Mouse (Mus musculus): ENCODE results near the gene Msi1. TPM values are rescaled to one million over a fixed set of nuclear protein-coding genes. Genes with fewer than 3 reads are reported as not detected.
A peak's percentile ranks its signal among the peaks of the same experiment; 100 is the strongest.

Gene Msi1
- total and polyA plus RNA-seq, 3 experiments, result 3.5 to 5.7 TPM; not detected in 1

DNA sequence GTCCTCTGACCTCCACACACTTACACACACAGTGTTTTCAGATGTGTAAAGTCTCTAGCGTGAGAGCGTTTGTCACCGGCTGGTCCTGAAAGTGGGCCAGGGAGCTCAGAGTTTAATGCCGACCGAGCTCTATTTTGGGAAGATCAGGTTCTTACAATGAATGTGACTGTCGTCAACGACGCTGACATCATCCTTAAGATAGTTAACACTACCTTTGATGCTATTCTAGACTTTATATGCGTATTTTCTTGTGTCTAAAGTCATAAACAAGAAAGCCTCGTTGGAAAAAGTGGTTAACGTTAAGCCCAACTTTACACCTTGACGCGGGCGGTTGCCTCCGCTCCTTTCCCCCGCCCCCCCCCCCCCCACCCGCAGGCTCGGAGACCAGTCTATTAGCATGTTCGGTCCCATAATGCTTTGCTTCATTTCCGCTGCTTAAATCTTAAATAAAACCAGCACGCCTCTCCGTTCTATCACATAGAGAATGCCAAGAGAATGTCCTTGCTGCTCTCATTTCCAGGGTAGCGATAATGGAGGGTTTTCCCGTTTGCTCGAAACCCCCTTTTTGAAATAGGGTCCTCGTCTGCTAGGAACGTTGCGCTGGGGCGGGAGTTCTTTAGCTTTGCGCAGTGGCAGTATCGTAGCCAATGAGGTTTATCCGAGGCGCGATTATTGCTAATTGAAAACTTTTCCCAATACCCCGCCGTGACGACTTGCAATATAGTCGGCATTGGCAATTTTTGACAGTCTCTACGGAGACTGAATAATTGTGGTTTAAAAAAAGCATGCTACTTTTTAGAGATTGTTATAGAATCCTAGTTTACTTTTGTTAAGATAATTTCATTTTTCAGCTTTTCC lies 59.7 kb downstream of the Msi1 start:
- Histone ChIP-seq H3K9me3 (replicated peaks; ENCODE audit: insufficient read depth, low read length) (no peaks in the 10 kb centered on the region), H3K4me1 (ENCODE audit: control insufficient read depth in 1 of 2, insufficient read depth in 2 of 2, low read length in 2 of 2) (peaks cover 0 to 10% of the 10 kb centered on the region in 2 experiments; a peak in 2 of 4 replicates), H3K4me3 (ENCODE audit: control insufficient read depth in 1 of 2, insufficient read depth in 1 of 2, low read depth in 2 of 2, low read length in 2 of 2) (peak overlapping the region; percentile 4 to 37), H3K79me2 (ENCODE audit: control insufficient read depth, insufficient read depth, low read length, poor library complexity) (no peaks in the 10 kb centered on the region), H3K9ac (ENCODE audit: control insufficient read depth, low read depth, low read length, poor library complexity, severe bottlenecking) (peak overlapping the region; percentile 70), H3K27me3 (ENCODE audit: control insufficient read depth in 1 of 2, insufficient read depth in 2 of 2, low read length in 2 of 2) (no peaks in the 10 kb centered on the region), H3K27ac (ENCODE audit: control insufficient read depth, low read depth, low read length) (peak overlapping the region; percentile 86), H3K36me3 (ENCODE audit: control insufficient read depth in 1 of 2, insufficient read depth in 2 of 2, low read length in 2 of 2) (peaks cover 0 to 8% of the 10 kb centered on the region in 2 experiments; a peak in 2 of 4 replicates)
- TF ChIP-seq SMC3 (IDR thresholded peaks at IDR 0.05; ENCODE audit: low read depth, low read length), result no peak
- peak; percentile 99 for TF ChIP-seq TBP (IDR thresholded peaks at IDR 0.05; ENCODE audit: low read depth, low read length)
- peak in 1 of 2 experiments; percentile 94; a peak in 3 of 4 replicates for TF ChIP-seq POLR2A (IDR thresholded peaks at IDR 0.05; ENCODE audit: control insufficient read depth in 1 of 2, insufficient read depth in 1 of 2, low read depth in 1 of 2, low read length in 2 of 2, poor library complexity in 1 of 2)
- TF ChIP-seq POLR2AphosphoS5 (IDR thresholded peaks at IDR 0.05; ENCODE audit: borderline replicate concordance, low read depth, low read length), result peak; percentile 99
- DNase-seq (ENCODE audit: low read depth, low spot score), result peak; percentile 83

DNA sequence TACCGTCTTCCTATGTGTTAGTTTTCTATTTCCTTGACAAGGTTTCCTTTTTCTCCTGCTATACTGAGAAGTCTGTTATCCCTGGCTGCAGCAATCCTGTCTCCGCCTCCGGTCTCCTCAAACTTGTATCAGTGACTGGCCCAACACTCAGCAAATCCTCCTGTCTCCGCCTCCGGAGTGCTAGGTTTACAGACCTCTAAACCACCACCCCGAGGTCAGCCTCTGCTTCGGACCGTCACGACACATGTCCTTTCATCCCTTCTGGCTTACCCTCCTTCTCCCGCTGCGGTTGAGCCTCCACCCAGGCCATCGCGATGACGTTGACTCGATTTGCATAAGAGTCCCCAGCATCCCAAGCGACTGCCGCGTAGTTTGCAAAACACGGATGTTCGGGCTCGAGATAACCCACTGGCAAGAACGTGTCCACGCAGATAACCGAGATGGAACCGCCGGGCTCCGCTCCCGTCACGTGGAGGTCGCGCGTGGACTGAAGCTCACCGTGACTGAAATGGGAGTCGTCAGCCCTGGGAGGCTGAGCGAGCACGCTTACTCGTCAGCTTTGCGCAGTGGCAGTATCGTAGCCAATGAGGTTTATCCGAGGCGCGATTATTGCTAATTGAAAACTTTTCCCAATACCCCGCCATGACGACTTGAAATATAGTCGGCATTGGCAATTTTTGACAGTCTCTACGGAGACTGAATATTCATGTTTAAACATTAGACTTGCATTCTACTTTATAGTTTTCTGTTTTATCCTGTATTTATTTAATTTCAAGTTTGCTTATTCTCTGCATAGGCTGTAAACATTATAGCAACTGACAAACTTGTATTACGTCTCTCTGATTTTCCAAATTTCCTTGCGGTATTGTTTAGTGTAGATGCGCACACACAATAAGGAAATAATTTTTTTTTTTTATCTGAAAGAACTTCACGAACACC lies 60.6 kb downstream of the Msi1 start:
- Histone ChIP-seq H3K9ac (ENCODE audit: control insufficient read depth, low read depth, low read length, poor library complexity, severe bottlenecking) (peak overlapping the region; percentile 42), H3K4me1 (ENCODE audit: control insufficient read depth in 1 of 2, insufficient read depth in 2 of 2, low read length in 2 of 2) (peaks cover 0 to 10% of the 10 kb centered on the region in 2 experiments; a peak in 2 of 4 replicates), H3K27me3 (ENCODE audit: control insufficient read depth in 1 of 2, insufficient read depth in 2 of 2, low read length in 2 of 2) (no peaks in the 10 kb centered on the region), H3K36me3 (ENCODE audit: control insufficient read depth in 1 of 2, insufficient read depth in 2 of 2, low read length in 2 of 2) (peaks cover 0 to 8% of the 10 kb centered on the region in 2 experiments; a peak in 2 of 4 replicates), H3K79me2 (ENCODE audit: control insufficient read depth, insufficient read depth, low read length, poor library complexity) (no peaks in the 10 kb centered on the region), H3K9me3 (replicated peaks; ENCODE audit: insufficient read depth, low read length) (no peaks in the 10 kb centered on the region), H3K4me3 (ENCODE audit: control insufficient read depth in 1 of 2, insufficient read depth in 1 of 2, low read depth in 2 of 2, low read length in 2 of 2) (no peak overlapping the region), H3K27ac (ENCODE audit: control insufficient read depth, low read depth, low read length) (peak overlapping the region; percentile 90)
- DNase-seq (ENCODE audit: low read depth, low spot score), result peak; percentile 96
- no peak for TF ChIP-seq UBTF (IDR thresholded peaks at IDR 0.05; ENCODE audit: borderline replicate concordance, insufficient read depth, low read depth, low read length)
- TF ChIP-seq POLR2AphosphoS5 (IDR thresholded peaks at IDR 0.05; ENCODE audit: borderline replicate concordance, low read depth, low read length), result peak; percentile 99
- TF ChIP-seq BHLHE40 (IDR thresholded peaks at IDR 0.05; ENCODE audit: borderline replicate concordance, low read depth, low read length), result no peak
- TF ChIP-seq NRF1 (IDR thresholded peaks at IDR 0.05; ENCODE audit: insufficient read depth, low read depth, low read length, poor library complexity, severe bottlenecking), result no peak
- TF ChIP-seq USF1 (IDR thresholded peaks at IDR 0.05; ENCODE audit: low read depth, low read length), result no peak
- no peak for TF ChIP-seq POLR2AphosphoS2 (IDR thresholded peaks at IDR 0.05; ENCODE audit: low read length)
- no peak for TF ChIP-seq CTCF (IDR thresholded peaks at IDR 0.05 in 2 of 3, conservative IDR thresholded peaks at IDR 0.05 in 1 of 3; ENCODE audit: control insufficient read depth in 1 of 3, insufficient read depth in 1 of 3, low read depth in 2 of 3, low read length in 3 of 3, poor library complexity in 1 of 3, severe bottlenecking in 1 of 3)
- no peak for TF ChIP-seq TCF12 (IDR thresholded peaks at IDR 0.05; ENCODE audit: low read depth, low read length)
- TF ChIP-seq ZC3H11A (IDR thresholded peaks at IDR 0.05; ENCODE audit: low read depth, low read length), result no peak
- TF ChIP-seq E2F4 (IDR thresholded peaks at IDR 0.05; ENCODE audit: borderline replicate concordance, low read depth, low read length), result no peak
- peak; percentile 99 for TF ChIP-seq TBP (IDR thresholded peaks at IDR 0.05; ENCODE audit: low read depth, low read length)
- peak; percentile 98 to 100 for TF ChIP-seq POLR2A (IDR thresholded peaks at IDR 0.05; ENCODE audit: control insufficient read depth in 1 of 2, insufficient read depth in 1 of 2, low read depth in 1 of 2, low read length in 2 of 2, poor library complexity in 1 of 2)
- TF ChIP-seq USF2 (IDR thresholded peaks at IDR 0.05; ENCODE audit: borderline replicate concordance in 1 of 2, insufficient read depth in 1 of 2, low read depth in 1 of 2, low read length in 2 of 2), result no peak

Measured in MEL (cell line).